Mouse (Mus musculus) heart, embryonic 15.5 days (tissue): ENCODE measurements at regions not wholly inside any gene's neighbourhood (a gene's known extent, or its start where the extent isn't known, plus 50 kb on each side); places are given as distances from the start of the nearest gene placed in this dataset.

Experiments
- ATAC-seq: fragments of 200-750 bp; cut with Nextera tagmentation; replicated peaks from 2 replicates; pipeline ENCODE4 v1.8.0; 2017; ENCODE audit warnings: low read depth, moderate TSS enrichment; ENCODE audit not compliant: insufficient number of reproducible peaks, insufficient read depth, low FRiP score
- H3K27ac ChIP-seq: fragments of 300-500 bp; sonication (generic); 2 replicates; pipeline ENCODE4 v1.5.1; 2015; ENCODE audit warnings: mild to moderate bottlenecking, inconsistent platforms
- H3K27me3 ChIP-seq: fragments of 300-500 bp; sonication (generic); 2 replicates; pipeline ENCODE4 v1.6.1; 2015; ENCODE audit warnings: inconsistent platforms
- H3K36me3 ChIP-seq: fragments of 300-500 bp; sonication (generic); 2 replicates; pipeline ENCODE4 v1.6.1; 2015; ENCODE audit warnings: mild to moderate bottlenecking, inconsistent platforms
- H3K4me1 ChIP-seq: fragments of 300-500 bp; sonication (generic); replicated peaks from 2 replicates; pipeline ENCODE4 v1.6.1; 2015; ENCODE audit warnings: inconsistent platforms
- H3K4me2 ChIP-seq: fragments of 300-500 bp; sonication (generic); 2 replicates; pipeline ENCODE4 v1.6.1; 2015; ENCODE audit warnings: inconsistent platforms, mild to moderate bottlenecking, moderate library complexity
- H3K4me3 ChIP-seq: fragments of 300-500 bp; sonication (generic); 2 replicates; pipeline ENCODE4 v1.5.1; 2015; ENCODE audit warnings: mild to moderate bottlenecking, inconsistent platforms
- H3K9ac ChIP-seq: fragments of 300-500 bp; sonication (generic); 2 replicates; pipeline ENCODE4 v1.6.1; 2015; ENCODE audit warnings: mild to moderate bottlenecking, inconsistent platforms
- H3K9me3 ChIP-seq: fragments of 300-500 bp; sonication (generic); replicated peaks from 2 replicates; pipeline ENCODE4 v1.6.1; 2016; ENCODE audit warnings: inconsistent platforms
- WGBS: fragments of 180-500 bp; shearing (Covaris S2); methylation state at CpG from one replicate; pipeline ENCODE4 v1.1.7; 2015; ENCODE audit warnings: mixed read lengths; 5-methylcytosine and 5-hydroxymethylcytosine counted together

- Histone ChIP-seq H3K4me2 (peak overlapping the region; percentile 25; the same call in 1 of the 2 replicates), H3K4me3 (no peak overlapping the region), H3K27me3 (no peaks in the 10 kb centered on the region), H3K27ac (peak overlapping the region; percentile 81), H3K4me1 (peaks cover 16% of the 10 kb centered on the region), H3K9me3 (no peaks in the 10 kb centered on the region), H3K9ac (no peak overlapping the region), H3K36me3 (no peaks in the 10 kb centered on the region)
- 45% methylated on average over 5 of the region's 5 CpGs for WGBS
- ATAC-seq = peak; percentile 39
Observed at GRCm38 (mm10) chr5:43093647-43094326, 139.2 kb upstream of the Cpeb2 start.

GRCm38 (mm10) chr5:43094329-43094898 is 138.6 kb upstream of the Cpeb2 start:
- peak overlapping the region; percentile 81 for H3K27ac ChIP-seq
- no peaks in the 10 kb centered on the region for H3K36me3 ChIP-seq
- H3K9ac ChIP-seq = no peak overlapping the region; the same call in 1 of the 2 replicates
- H3K4me3 ChIP-seq = no peak overlapping the region
- H3K27me3 ChIP-seq = no peaks in the 10 kb centered on the region
- no peaks in the 10 kb centered on the region for H3K9me3 ChIP-seq
- H3K4me2 ChIP-seq = peak overlapping the region; percentile 25; the same call in 1 of the 2 replicates
- 8% methylated on average over 7 of the region's 7 CpGs for WGBS
- peak; percentile 95 for ATAC-seq
- peaks cover 15% of the 10 kb centered on the region for H3K4me1 ChIP-seq

- Histone ChIP-seq H3K4me3 (no peak overlapping the region), H3K9ac (no peak overlapping the region), H3K36me3 (no peaks in the 10 kb centered on the region), H3K27me3 (no peaks in the 10 kb centered on the region), H3K4me2 (no peak overlapping the region), H3K9me3 (no peaks in the 10 kb centered on the region), H3K27ac (peak overlapping the region; percentile 4; the same call in 1 of the 2 replicates), H3K4me1 (peaks cover 4% of the 10 kb centered on the region; the same call in 1 of the 2 replicates)
- ATAC-seq = no peak
- WGBS = 31% methylated on average over 4 of the region's 4 CpGs
Observed at GRCm38 (mm10) chr5:43102000-43102459, 130.9 kb upstream of the Cpeb2 start.

- H3K27ac ChIP-seq = no peak overlapping the region
- H3K4me2 ChIP-seq = no peak overlapping the region
- no peaks in the 10 kb centered on the region for H3K9me3 ChIP-seq
- H3K36me3 ChIP-seq = no peaks in the 10 kb centered on the region
- no peak overlapping the region for H3K9ac ChIP-seq
- no peak overlapping the region for H3K4me3 ChIP-seq
- ATAC-seq = no peak
- no peaks in the 10 kb centered on the region for H3K27me3 ChIP-seq
- H3K4me1 ChIP-seq = peaks cover 4% of the 10 kb centered on the region; the same call in 1 of the 2 replicates
- 64% methylated on average over 3 of the region's 3 CpGs for WGBS
Observed at GRCm38 (mm10) chr5:43102590-43102989, 130.4 kb upstream of the Cpeb2 start.

- Histone ChIP-seq H3K36me3 (no peaks in the 10 kb centered on the region), H3K4me2 (no peak overlapping the region), H3K9me3 (no peaks in the 10 kb centered on the region), H3K4me3 (no peak overlapping the region), H3K27me3 (no peaks in the 10 kb centered on the region), H3K9ac (no peak overlapping the region), H3K27ac (no peak overlapping the region), H3K4me1 (peaks cover 4% of the 10 kb centered on the region; the same call in 1 of the 2 replicates)
- 87% methylated on average over 7 of the region's 7 CpGs for WGBS
- no peak for ATAC-seq
Observed at GRCm38 (mm10) chr5:43103728-43104127, 129.2 kb upstream of the Cpeb2 start.

- Histone ChIP-seq H3K4me3 (no peak overlapping the region), H3K27me3 (no peaks in the 10 kb centered on the region), H3K9me3 (no peaks in the 10 kb centered on the region), H3K36me3 (no peaks in the 10 kb centered on the region), H3K9ac (no peak overlapping the region), H3K4me2 (no peak overlapping the region), H3K4me1 (peaks cover 4% of the 10 kb centered on the region; the same call in 1 of the 2 replicates), H3K27ac (no peak overlapping the region)
- 75% methylated on average over 5 of the region's 5 CpGs for WGBS
- ATAC-seq = no peak
Observed at GRCm38 (mm10) chr5:43105528-43105927, 127.4 kb upstream of the Cpeb2 start.

- H3K4me3 ChIP-seq = no peak overlapping the region
- ATAC-seq = no peak
- no peaks in the 10 kb centered on the region for H3K9me3 ChIP-seq
- WGBS = 74% methylated on average over 9 of the region's 9 CpGs
- no peak overlapping the region for H3K9ac ChIP-seq
- peaks cover 3% of the 10 kb centered on the region; the same call in 1 of the 2 replicates for H3K4me1 ChIP-seq
- H3K27me3 ChIP-seq = no peaks in the 10 kb centered on the region
- no peak overlapping the region for H3K4me2 ChIP-seq
- no peaks in the 10 kb centered on the region for H3K36me3 ChIP-seq
- H3K27ac ChIP-seq = no peak overlapping the region
Observed at GRCm38 (mm10) chr5:43107436-43108259, 125.3 kb upstream of the Cpeb2 start.

GRCm38 (mm10) chr5:43108260-43108589 is 124.7 kb upstream of the Cpeb2 start:
- H3K9me3 ChIP-seq = no peaks in the 10 kb centered on the region
- no peak overlapping the region for H3K27ac ChIP-seq
- H3K9ac ChIP-seq = no peak overlapping the region
- WGBS = 77% methylated on average over 2 of the region's 2 CpGs
- ATAC-seq = no peak
- H3K27me3 ChIP-seq = no peaks in the 10 kb centered on the region
- H3K4me2 ChIP-seq = no peak overlapping the region
- no peaks in the 10 kb centered on the region for H3K36me3 ChIP-seq
- no peak overlapping the region for H3K4me3 ChIP-seq
- H3K4me1 ChIP-seq = peaks cover 3% of the 10 kb centered on the region; the same call in 1 of the 2 replicates

- H3K9ac ChIP-seq = no peak overlapping the region
- H3K27me3 ChIP-seq = no peaks in the 10 kb centered on the region
- no peaks in the 10 kb centered on the region for H3K36me3 ChIP-seq
- H3K9me3 ChIP-seq = no peaks in the 10 kb centered on the region
- peaks cover 3% of the 10 kb centered on the region; the same call in 1 of the 2 replicates for H3K4me1 ChIP-seq
- no peak overlapping the region for H3K4me2 ChIP-seq
- no peak for ATAC-seq
- no peak overlapping the region for H3K4me3 ChIP-seq
- H3K27ac ChIP-seq = no peak overlapping the region
- 72% methylated on average over 5 of the region's 5 CpGs for WGBS
Observed at GRCm38 (mm10) chr5:43110122-43110521, 122.8 kb upstream of the Cpeb2 start.

- Histone ChIP-seq H3K27ac (no peak overlapping the region), H3K9me3 (no peaks in the 10 kb centered on the region)
Observed at GRCm38 (mm10) chr5:43111740-43112139, 121.2 kb upstream of the Cpeb2 start.

GRCm38 (mm10) chr5:43113405-43114119 is 119.4 kb upstream of the Cpeb2 start:
- H3K4me1 ChIP-seq = peaks cover 3% of the 10 kb centered on the region; the same call in 1 of the 2 replicates
- H3K27ac ChIP-seq = 0 out of 2 replicates have a peak overlapping the region, but pooled peaks have one; percentile 14
- no peaks in the 10 kb centered on the region for H3K9me3 ChIP-seq
- 50% methylated on average over 12 of the region's 12 CpGs for WGBS
- peak overlapping the region; percentile 47 for H3K4me2 ChIP-seq
- no peaks in the 10 kb centered on the region for H3K36me3 ChIP-seq
- ATAC-seq = no peak
- no peak overlapping the region for H3K4me3 ChIP-seq
- H3K27me3 ChIP-seq = no peaks in the 10 kb centered on the region
- no peak overlapping the region for H3K9ac ChIP-seq

More at GRCm38 (mm10) chr5:43111740-43112139, 121.2 kb upstream of the Cpeb2 start:
- 46% methylated on average over 2 of the region's 2 CpGs for WGBS
- no peaks in the 10 kb centered on the region for H3K27me3 ChIP-seq
- no peak overlapping the region for H3K4me3 ChIP-seq
- no peak overlapping the region for H3K9ac ChIP-seq
- H3K36me3 ChIP-seq = no peaks in the 10 kb centered on the region
- H3K4me1 ChIP-seq = peaks cover 3% of the 10 kb centered on the region; the same call in 1 of the 2 replicates
- H3K4me2 ChIP-seq = no peak overlapping the region
- ATAC-seq = no peak
